Mouse (Mus musculus) brown adipose tissue, adult 24 weeks (tissue): ENCODE results near the gene Mynn. TPM values are rescaled to one million over a fixed set of nuclear protein-coding genes. Genes with fewer than 3 reads are reported as not detected.
"Not testable (repeated sequence)": the region's sequence is repeated elsewhere in the genome, so short reads cannot be mapped to it uniquely, and the experiment has no call there.

Experiments used
- H3K27ac ChIP-seq: fragments of 200-500 bp; replicated peaks from 2 replicates; pipeline ENCODE4 v1.5.1; 2012; ENCODE audit warnings: low read depth, mild to moderate bottlenecking, low read length
- H3K4me1 ChIP-seq: fragments of 200-500 bp; 2 replicates; pipeline ENCODE4 v1.6.1; 2012; ENCODE audit warnings: low read length, mixed read lengths; ENCODE audit not compliant: control insufficient read depth, insufficient read depth, insufficient read length
- H3K4me3 ChIP-seq: fragments of 200-500 bp; 2 replicates; pipeline ENCODE4 v1.5.1; 2012; ENCODE audit warnings: low read depth, mild to moderate bottlenecking, low read length, moderate library complexity; ENCODE audit not compliant: insufficient read depth
- polyA plus RNA-seq: library from polyadenylated mRNA; stranded (reverse); fragments of >200 nt; gene quantifications from 2 replicates; pipeline ENCODE4 v1.2.4, GENCODE M21; 2012; ENCODE audit not compliant: missing spikeins, insufficient read depth, insufficient read length

Mynn gene
- polyA plus RNA-seq = 7.3 and 11.2 TPM in 2 replicates

- Histone ChIP-seq H3K27ac (peak within 1 kb of the TSS; percentile 95), H3K4me3 (peak within 1 kb of the TSS; percentile 81), H3K4me1 (no peaks in the 10 kb centered on the region)
Measured at GRCm38 (mm10) chr3:30602065-30602739, at the start of gene Mynn. Mynn (plus strand) TSS chr3:30602065.

GRCm38 (mm10) chr3:30553741-30554140 lies 48.1 kb upstream of the Mynn start:
- no peaks in the 10 kb centered on the region for H3K4me1 ChIP-seq
- no peak overlapping the region for H3K4me3 ChIP-seq
- H3K27ac ChIP-seq = no peak overlapping the region

GRCm38 (mm10) chr3:30560677-30561314 lies 41.1 kb upstream of the Mynn start:
- H3K4me3 ChIP-seq = no peak overlapping the region
- H3K27ac ChIP-seq = no peak overlapping the region
- H3K4me1 ChIP-seq = no peaks in the 10 kb centered on the region

- not testable (repeated sequence) for H3K27ac ChIP-seq, H3K4me1 ChIP-seq, H3K4me3 ChIP-seq
Measured at GRCm38 (mm10) chr3:30566333-30566732, 35.5 kb upstream of the Mynn start.

- Histone ChIP-seq H3K4me1 (no peaks in the 10 kb centered on the region), H3K4me3 (no peak overlapping the region), H3K27ac (no peak overlapping the region)
Measured at GRCm38 (mm10) chr3:30573549-30573948, 28.3 kb upstream of the Mynn start.

GRCm38 (mm10) chr3:30588865-30589264 lies 13.0 kb upstream of the Mynn start:
- no peaks in the 10 kb centered on the region for H3K4me1 ChIP-seq
- H3K4me3 ChIP-seq = no peak overlapping the region
- no peak overlapping the region for H3K27ac ChIP-seq

GRCm38 (mm10) chr3:30592418-30592853 lies 9.4 kb upstream of the Mynn start:
- no peak overlapping the region for H3K27ac ChIP-seq
- no peaks in the 10 kb centered on the region for H3K4me1 ChIP-seq
- H3K4me3 ChIP-seq = no peak overlapping the region

- H3K27ac ChIP-seq = no peak overlapping the region
Measured at GRCm38 (mm10) chr3:30593719-30594485, 8.0 kb upstream of the Mynn start.

GRCm38 (mm10) chr3:30595111-30595832 lies 6.6 kb upstream of the Mynn start:
- Histone ChIP-seq H3K4me3 (peak overlapping the region; percentile 79), H3K27ac (0 out of 2 replicates have a peak overlapping the region, but pooled peaks have one; percentile 25), H3K4me1 (no peaks in the 10 kb centered on the region)

More at GRCm38 (mm10) chr3:30593719-30594485, 8.0 kb upstream of the Mynn start:
- no peak overlapping the region for H3K4me3 ChIP-seq
- H3K4me1 ChIP-seq = no peaks in the 10 kb centered on the region

GRCm38 (mm10) chr3:30597271-30597670 lies 4.6 kb upstream of the Mynn start:
- Histone ChIP-seq H3K4me3 (no peak overlapping the region), H3K27ac (no peak overlapping the region), H3K4me1 (no peaks in the 10 kb centered on the region)

- peak within 1 kb of the TSS; percentile 63 for H3K4me3 ChIP-seq
- no peak within 1 kb of the TSS for H3K27ac ChIP-seq
- H3K4me1 ChIP-seq = no peaks in the 10 kb centered on the region
Measured at GRCm38 (mm10) chr3:30599711-30600545, 1.9 kb upstream of the Mynn start, which contains the start of gene Actrt3. Actrt3 (minus strand) TSS chr3:30599939.

- H3K4me1 ChIP-seq = no peaks in the 10 kb centered on the region
- no peak overlapping the region for H3K27ac ChIP-seq
- peak overlapping the region; percentile 63 for H3K4me3 ChIP-seq
Measured at GRCm38 (mm10) chr3:30600717-30601116, 1.1 kb upstream of the Mynn start.

- H3K27ac ChIP-seq = no peak overlapping the region; the same call in 1 of the 2 replicates
- peak overlapping the region; percentile 63 for H3K4me3 ChIP-seq
Measured at GRCm38 (mm10) chr3:30601175-30601574, 690 bp upstream of the Mynn start.

GRCm38 (mm10) chr3:30601610-30602064 lies 228 bp upstream of the Mynn start:
- peak overlapping the region; percentile 12 for H3K27ac ChIP-seq

More at GRCm38 (mm10) chr3:30601175-30601574, 690 bp upstream of the Mynn start:
- no peaks in the 10 kb centered on the region for H3K4me1 ChIP-seq

More at GRCm38 (mm10) chr3:30601610-30602064, 228 bp upstream of the Mynn start:
- peak overlapping the region; percentile 81 for H3K4me3 ChIP-seq
- no peaks in the 10 kb centered on the region for H3K4me1 ChIP-seq
